Mouse (Mus musculus) testis, adult 2 months (tissue): ENCODE results near the gene Mettl2.

Experiments
- CTCF ChIP-seq: fragments of 200-500 bp; IDR thresholded peaks from 2 replicates; pipeline ENCODE4 v1.5.1; 2012; ENCODE audit warnings: low read depth, mild to moderate bottlenecking, inconsistent platforms, low read length, moderate library complexity; ENCODE audit not compliant: control insufficient read depth, insufficient read depth, insufficient replicate concordance
- POLR2A ChIP-seq: fragments of 200-500 bp; IDR thresholded peaks from 2 replicates; pipeline ENCODE4 v1.6.1; 2012; ENCODE audit warnings: low read depth, mild to moderate bottlenecking, inconsistent platforms, low read length, moderate library complexity; ENCODE audit not compliant: control insufficient read depth

DNA sequence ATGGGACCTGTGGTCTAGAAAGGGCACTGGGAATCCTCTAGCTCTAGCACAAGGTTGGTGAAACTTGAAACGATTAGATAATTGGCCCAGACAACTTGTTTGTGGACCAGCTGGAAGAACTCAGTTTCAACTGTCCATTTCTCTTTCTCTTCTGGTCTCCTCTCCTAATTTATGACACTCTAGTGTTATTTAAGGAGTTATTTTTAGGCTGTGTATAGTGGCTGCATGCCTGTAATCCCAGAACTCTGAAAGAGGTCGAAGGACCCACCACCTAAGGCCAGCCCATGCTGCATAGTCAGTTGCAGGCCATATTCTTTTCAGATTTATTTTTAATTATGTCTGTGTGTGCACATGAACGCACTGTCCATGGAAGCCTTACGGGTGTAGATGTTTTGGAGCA lies 53.3 kb downstream of the Mettl2 start:
- TF ChIP-seq POLR2A (no peak), CTCF (no peak)
